Mouse (Mus musculus): ENCODE results near the gene Gja4. TPM values are rescaled to one million over a fixed set of nuclear protein-coding genes. Genes with fewer than 3 reads are reported as not detected.

The Gja4 gene
- polyA plus RNA-seq, 1 experiment: 211 TPM

- no peak for DNase-seq
- TF ChIP-seq CTCF (IDR thresholded peaks at IDR 0.05; ENCODE audit: insufficient read depth, low read length): no peak
- no peak for TF ChIP-seq POLR2A (IDR thresholded peaks at IDR 0.05; ENCODE audit: borderline replicate concordance, extremely low read depth, low read depth, low read length)
- Histone ChIP-seq H3K4me1 (ENCODE audit: control insufficient read depth, insufficient read depth, low read length) (peaks cover 3% of the 10 kb centered on the region; the same call in 1 of the 2 replicates), H3K4me3 (replicated peaks; ENCODE audit: extremely low read depth, low read depth, low read length) (peak overlapping the region; percentile 64)
- WGBS: 36% methylated on average over 9 of the region's 9 CpGs
Measured at GRCm38 (mm10) chr4:127311561-127311960, 2.3 kb downstream of the Gja4 start.

- H3K4me1 ChIP-seq (ENCODE audit: control insufficient read depth, insufficient read depth, low read length): peaks cover 7% of the 10 kb centered on the region
- TF ChIP-seq POLR2A (IDR thresholded peaks at IDR 0.05; ENCODE audit: borderline replicate concordance, extremely low read depth, low read depth, low read length) (no peak), CTCF (IDR thresholded peaks at IDR 0.05; ENCODE audit: insufficient read depth, low read length) (no peak)
- WGBS: 42% methylated on average over 2 of the region's 2 CpGs
- no peak overlapping the region for H3K4me3 ChIP-seq (replicated peaks; ENCODE audit: extremely low read depth, low read depth, low read length)
- DNase-seq: no peak
Measured at GRCm38 (mm10) chr4:127306915-127307314, 6.9 kb downstream of the Gja4 start.

DNA sequence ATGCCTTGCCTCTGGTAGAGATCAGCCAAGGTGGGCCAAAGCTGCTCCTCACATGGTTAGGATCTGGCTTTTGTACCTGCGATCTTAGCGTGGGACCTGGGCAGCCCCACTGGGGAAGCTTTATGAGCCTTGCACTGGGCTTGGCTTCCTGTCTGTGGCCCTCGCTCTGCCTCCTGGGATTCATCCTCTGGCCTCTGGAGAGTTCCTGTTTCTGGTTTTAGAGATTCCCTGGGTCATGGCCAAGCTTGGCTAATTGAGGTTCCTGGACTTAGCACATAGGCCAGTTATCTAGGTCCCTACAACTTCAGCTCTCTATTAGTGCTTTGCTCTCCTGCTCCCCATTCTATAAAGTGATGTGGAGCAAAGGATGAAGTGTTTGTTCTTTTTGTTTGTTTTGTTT is 10.0 kb downstream of the Gja4 start:
- WGBS: 49% methylated on average over 3 of the region's 3 CpGs
- Histone ChIP-seq H3K4me1 (ENCODE audit: control insufficient read depth, insufficient read depth, low read length) (peaks cover 7% of the 10 kb centered on the region; the same call in 1 of the 2 replicates), H3K4me3 (replicated peaks; ENCODE audit: extremely low read depth, low read depth, low read length) (no peak overlapping the region)
- TF ChIP-seq POLR2A (IDR thresholded peaks at IDR 0.05; ENCODE audit: borderline replicate concordance, extremely low read depth, low read depth, low read length) (no peak), CTCF (IDR thresholded peaks at IDR 0.05; ENCODE audit: insufficient read depth, low read length) (no peak)
- no peak for DNase-seq

DNA sequence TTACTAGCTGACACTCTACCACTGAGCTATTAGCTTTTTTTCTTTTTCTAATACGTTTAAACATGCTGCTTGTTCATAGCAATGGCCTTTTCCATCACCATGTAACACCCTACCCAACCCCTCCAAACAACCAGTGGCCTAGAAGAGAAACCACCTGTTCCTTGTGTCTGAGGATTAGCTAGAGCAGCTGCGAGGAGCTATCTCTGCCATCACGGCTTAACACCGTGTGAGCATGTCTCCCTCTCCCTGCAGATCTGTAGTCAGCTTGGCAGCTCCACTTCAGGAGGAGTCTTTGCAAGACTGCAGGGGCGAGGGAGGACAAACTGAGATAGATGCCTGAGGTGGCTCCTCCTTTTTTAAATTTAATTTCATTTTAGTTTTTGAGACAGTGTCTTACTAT is 13.3 kb downstream of the Gja4 start:
- no peak for TF ChIP-seq POLR2A (IDR thresholded peaks at IDR 0.05; ENCODE audit: borderline replicate concordance, extremely low read depth, low read depth, low read length)
- no peak for TF ChIP-seq CTCF (IDR thresholded peaks at IDR 0.05; ENCODE audit: insufficient read depth, low read length)
- no peak for DNase-seq
- 67% methylated on average over 5 of the region's 5 CpGs for WGBS
- Histone ChIP-seq H3K4me3 (replicated peaks; ENCODE audit: extremely low read depth, low read depth, low read length) (no peak overlapping the region), H3K4me1 (ENCODE audit: control insufficient read depth, insufficient read depth, low read length) (0 out of 2 replicates have a peak, but pooled peaks cover 2% of the 10 kb centered on the region)

DNA sequence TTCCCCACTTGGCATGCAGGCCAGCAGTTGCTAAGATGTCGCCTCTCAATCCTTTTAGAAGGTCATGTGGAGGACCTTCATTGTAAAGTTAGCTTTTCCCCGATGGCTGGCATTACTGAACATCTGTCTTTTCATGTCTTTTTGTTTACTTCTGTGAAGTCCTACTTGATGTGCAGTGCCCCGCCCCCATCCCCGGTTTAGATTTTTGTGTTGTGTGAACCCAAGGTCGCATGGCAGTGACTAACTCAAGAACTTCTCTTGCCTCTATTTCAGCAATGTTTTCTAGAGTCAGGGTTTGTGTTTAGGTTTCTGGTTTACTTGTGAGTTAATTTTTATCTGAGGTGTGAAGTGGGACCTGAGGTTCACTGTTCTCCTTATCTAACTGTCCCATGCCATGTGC is 21.2 kb downstream of the Gja4 start:
- Histone ChIP-seq H3K4me3 (replicated peaks; ENCODE audit: extremely low read depth, low read depth, low read length) (no peak overlapping the region), H3K4me1 (ENCODE audit: control insufficient read depth, insufficient read depth, low read length) (peaks cover 4% of the 10 kb centered on the region; the same call in 1 of the 2 replicates)
- 65% methylated on average over 5 of the region's 5 CpGs for WGBS
- DNase-seq: no peak
- TF ChIP-seq POLR2A (IDR thresholded peaks at IDR 0.05; ENCODE audit: borderline replicate concordance, extremely low read depth, low read depth, low read length): no peak
- TF ChIP-seq CTCF (IDR thresholded peaks at IDR 0.05; ENCODE audit: insufficient read depth, low read length): no peak

DNA sequence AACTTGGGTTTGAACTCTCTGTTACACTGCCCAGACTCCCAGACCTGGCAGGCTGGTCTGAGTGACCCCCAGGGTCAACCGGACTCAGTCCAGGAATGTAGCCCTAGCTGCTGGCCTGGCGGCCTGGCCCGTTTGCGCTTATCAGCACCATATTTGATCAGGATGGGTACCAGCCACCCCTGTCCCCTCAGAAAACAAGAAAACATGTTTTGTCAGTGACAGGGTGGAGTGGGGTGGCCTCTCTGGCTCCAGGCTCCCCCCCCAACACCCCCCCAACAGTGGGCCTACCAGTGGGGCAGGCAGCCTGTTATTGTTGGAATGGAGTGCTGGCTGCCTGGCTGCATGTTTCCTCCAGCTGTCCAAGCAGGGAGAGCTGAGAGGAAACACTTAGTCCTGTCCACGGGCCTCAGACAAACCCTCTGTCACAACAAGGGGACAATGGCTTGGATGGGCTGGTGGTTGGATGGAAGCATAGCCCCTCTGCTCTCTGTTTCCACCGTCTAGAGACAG is 24.7 kb downstream of the Gja4 start:
- DNase-seq: no peak
- 42% methylated on average over 6 of the region's 6 CpGs for WGBS
- TF ChIP-seq CTCF (IDR thresholded peaks at IDR 0.05; ENCODE audit: insufficient read depth, low read length) (no peak), POLR2A (IDR thresholded peaks at IDR 0.05; ENCODE audit: borderline replicate concordance, extremely low read depth, low read depth, low read length) (no peak)
- Histone ChIP-seq H3K4me3 (replicated peaks; ENCODE audit: extremely low read depth, low read depth, low read length) (no peak overlapping the region), H3K4me1 (ENCODE audit: control insufficient read depth, insufficient read depth, low read length) (peaks cover 4% of the 10 kb centered on the region; the same call in 1 of the 2 replicates)

DNA sequence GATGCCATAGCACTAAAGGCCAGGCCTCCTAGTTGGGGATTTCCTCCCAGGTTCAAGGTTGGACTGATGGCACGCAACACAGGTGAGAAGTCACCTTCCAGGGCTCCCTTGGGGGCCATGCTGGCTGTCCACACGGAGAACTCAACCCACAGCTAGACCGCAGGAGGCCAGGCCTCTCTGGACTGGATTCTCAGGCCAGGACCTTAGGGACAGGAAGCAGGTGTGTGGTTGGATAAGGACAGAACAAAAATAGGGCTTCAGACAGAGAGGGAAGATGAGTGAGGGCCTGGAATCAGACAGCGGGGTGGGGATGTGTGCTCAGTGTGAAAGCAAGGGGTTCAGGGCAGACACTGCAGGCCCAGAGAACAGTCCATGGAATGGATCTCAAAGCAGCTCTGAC is 26.9 kb downstream of the Gja4 start:
- Histone ChIP-seq H3K4me3 (replicated peaks; ENCODE audit: extremely low read depth, low read depth, low read length) (no peak overlapping the region), H3K4me1 (ENCODE audit: control insufficient read depth, insufficient read depth, low read length) (peaks cover 4% of the 10 kb centered on the region; the same call in 1 of the 2 replicates)
- WGBS: 49% methylated on average over 4 of the region's 4 CpGs
- TF ChIP-seq POLR2A (IDR thresholded peaks at IDR 0.05; ENCODE audit: borderline replicate concordance, extremely low read depth, low read depth, low read length) (no peak), CTCF (IDR thresholded peaks at IDR 0.05; ENCODE audit: insufficient read depth, low read length) (no peak)
- DNase-seq: no peak

GRCm38 (mm10) chr4:127279241-127279640 is 34.6 kb downstream of the Gja4 start:
- WGBS: 71% methylated on average over 9 of the region's 9 CpGs
- H3K4me3 ChIP-seq (replicated peaks; ENCODE audit: extremely low read depth, low read depth, low read length): no peak overlapping the region
- TF ChIP-seq CTCF (IDR thresholded peaks at IDR 0.05; ENCODE audit: insufficient read depth, low read length) (no peak), POLR2A (IDR thresholded peaks at IDR 0.05; ENCODE audit: borderline replicate concordance, extremely low read depth, low read depth, low read length) (0 out of 2 replicates have a peak, but pooled peaks have one; percentile 36)
- H3K4me1 ChIP-seq (ENCODE audit: control insufficient read depth, insufficient read depth, low read length): peaks cover 3% of the 10 kb centered on the region; the same call in 1 of the 2 replicates
- no peak for DNase-seq

- H3K4me3 ChIP-seq (replicated peaks; ENCODE audit: extremely low read depth, low read depth, low read length): no peak overlapping the region
- DNase-seq: no peak
- peaks cover 3% of the 10 kb centered on the region; the same call in 1 of the 2 replicates for H3K4me1 ChIP-seq (ENCODE audit: control insufficient read depth, insufficient read depth, low read length)
- 24% methylated on average over 9 of the region's 9 CpGs for WGBS
- TF ChIP-seq CTCF (IDR thresholded peaks at IDR 0.05; ENCODE audit: insufficient read depth, low read length): no peak
- TF ChIP-seq POLR2A (IDR thresholded peaks at IDR 0.05; ENCODE audit: borderline replicate concordance, extremely low read depth, low read depth, low read length): 0 out of 2 replicates have a peak, but pooled peaks have one; percentile 15
Measured at GRCm38 (mm10) chr4:127278451-127279001, 35.3 kb downstream of the Gja4 start.

DNA sequence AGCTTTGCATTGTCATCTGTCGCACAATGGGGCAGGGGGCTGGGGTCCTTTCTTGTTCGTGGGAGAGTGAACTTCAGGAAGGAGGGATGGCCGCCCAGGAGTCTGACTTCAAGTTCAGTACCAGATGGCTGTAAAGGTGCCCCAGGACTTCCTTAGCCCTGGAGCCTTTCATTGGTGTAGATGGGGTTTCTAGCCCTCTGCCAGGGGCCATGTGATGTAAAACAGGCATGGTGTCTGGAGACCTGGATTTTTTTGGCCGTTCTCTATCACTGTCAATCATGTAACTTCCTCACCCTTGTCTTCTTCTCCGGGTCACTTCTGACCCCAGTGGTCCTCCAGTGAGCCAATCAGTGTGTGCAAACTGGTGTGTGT is 49.7 kb downstream of the Gja4 start:
- peak; percentile 17; the same call in 1 of the 2 replicates for TF ChIP-seq POLR2A (IDR thresholded peaks at IDR 0.05; ENCODE audit: borderline replicate concordance, extremely low read depth, low read depth, low read length)
- TF ChIP-seq CTCF (IDR thresholded peaks at IDR 0.05; ENCODE audit: insufficient read depth, low read length): no peak
- Histone ChIP-seq H3K4me3 (replicated peaks; ENCODE audit: extremely low read depth, low read depth, low read length) (no peak overlapping the region), H3K4me1 (ENCODE audit: control insufficient read depth, insufficient read depth, low read length) (peaks cover 21% of the 10 kb centered on the region)
- 44% methylated on average over 5 of the region's 5 CpGs for WGBS
- DNase-seq: no peak

All from lung, adult 2 months (tissue).